Mouse (Mus musculus): ENCODE measurements at regions not wholly inside any gene's neighbourhood (a gene's known extent, or its start where the extent isn't known, plus 50 kb on each side); places are given as distances from the start of the nearest gene placed in this dataset.
"Not testable (repeated sequence)": the region's sequence is repeated elsewhere in the genome, so short reads cannot be mapped to it uniquely, and the experiment has no call there.

DNA sequence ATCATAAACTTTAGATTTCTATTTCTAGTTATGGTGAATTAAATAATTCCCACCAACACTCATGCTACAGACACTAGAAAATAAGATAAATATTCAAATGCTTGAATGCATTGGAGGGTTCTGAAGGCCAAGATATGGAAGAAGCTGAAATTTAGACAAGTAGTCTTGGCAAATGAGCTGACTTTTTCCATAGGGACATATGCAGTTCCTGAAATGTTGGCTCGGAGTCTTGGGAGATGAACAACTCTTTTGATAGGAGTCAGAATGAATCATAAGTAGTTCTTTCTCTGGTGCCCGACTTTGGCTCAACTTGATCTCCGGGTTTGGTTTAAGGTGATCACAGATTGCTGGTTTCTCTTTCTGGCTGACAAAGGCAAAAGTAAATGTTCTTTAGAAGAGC lies 574.7 kb upstream of the Mms22l start:
- no peak overlapping the region for H3K4me3 ChIP-seq (replicated peaks; ENCODE audit: low read depth, low read length)
- DNase-seq (no peak), ATAC-seq (ENCODE audit: low FRiP score, low TSS enrichment) (no peak)
- H3K4me2 ChIP-seq (ENCODE audit: low read length), result no peak overlapping the region
- no peak overlapping the region for H3K9ac ChIP-seq (replicated peaks; ENCODE audit: low read length)
- 95% methylated on average over 3 of the region's 3 CpGs for WGBS
- no peaks in the 10 kb centered on the region for H3K4me1 ChIP-seq (ENCODE audit: control insufficient read depth, insufficient read depth, low read length)
- H3K9me3 ChIP-seq (ENCODE audit: control insufficient read depth, low read length), result no peaks in the 10 kb centered on the region
- no peaks in the 10 kb centered on the region for H3K36me3 ChIP-seq (ENCODE audit: control insufficient read depth, insufficient read depth, low read length)
- H3K27ac ChIP-seq (replicated peaks; ENCODE audit: low read depth, low read length), result no peak overlapping the region
- H3K27me3 ChIP-seq (ENCODE audit: control insufficient read depth, insufficient read depth, low read length), result no peaks in the 10 kb centered on the region

DNA sequence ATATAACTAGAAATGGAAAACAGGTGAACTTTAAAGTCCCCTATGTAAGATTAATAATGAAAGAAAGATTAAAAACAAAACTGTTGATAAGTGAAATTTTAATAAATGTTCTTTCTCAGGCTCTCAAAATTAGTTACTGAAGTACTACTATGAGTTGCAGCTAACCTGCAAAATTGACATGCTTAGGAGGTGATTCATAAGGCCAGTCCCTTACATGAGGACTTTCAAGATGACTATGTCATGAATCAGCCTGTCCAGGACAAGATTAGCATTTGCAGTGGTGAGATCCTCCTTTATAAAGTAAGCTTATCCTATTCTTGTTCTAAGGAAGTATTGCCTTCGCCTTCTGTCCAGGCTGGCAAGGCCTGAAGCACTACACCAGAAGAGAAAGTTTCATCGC lies 542.1 kb upstream of the Mms22l start:
- Histone ChIP-seq H3K4me3 (replicated peaks; ENCODE audit: low read depth, low read length) (no peak overlapping the region), H3K36me3 (ENCODE audit: control insufficient read depth, insufficient read depth, low read length) (no peaks in the 10 kb centered on the region), H3K9ac (replicated peaks; ENCODE audit: low read length) (no peak overlapping the region), H3K4me2 (ENCODE audit: low read length) (no peak overlapping the region), H3K27me3 (ENCODE audit: control insufficient read depth, insufficient read depth, low read length) (no peaks in the 10 kb centered on the region), H3K27ac (replicated peaks; ENCODE audit: low read depth, low read length) (no peak overlapping the region), H3K4me1 (ENCODE audit: control insufficient read depth, insufficient read depth, low read length) (no peaks in the 10 kb centered on the region), H3K9me3 (ENCODE audit: control insufficient read depth, low read length) (no peaks in the 10 kb centered on the region)
- 95% methylated on average over 2 of the region's 2 CpGs for WGBS
- DNase-seq, result no peak
- no peak for ATAC-seq (ENCODE audit: low FRiP score, low TSS enrichment)

DNA sequence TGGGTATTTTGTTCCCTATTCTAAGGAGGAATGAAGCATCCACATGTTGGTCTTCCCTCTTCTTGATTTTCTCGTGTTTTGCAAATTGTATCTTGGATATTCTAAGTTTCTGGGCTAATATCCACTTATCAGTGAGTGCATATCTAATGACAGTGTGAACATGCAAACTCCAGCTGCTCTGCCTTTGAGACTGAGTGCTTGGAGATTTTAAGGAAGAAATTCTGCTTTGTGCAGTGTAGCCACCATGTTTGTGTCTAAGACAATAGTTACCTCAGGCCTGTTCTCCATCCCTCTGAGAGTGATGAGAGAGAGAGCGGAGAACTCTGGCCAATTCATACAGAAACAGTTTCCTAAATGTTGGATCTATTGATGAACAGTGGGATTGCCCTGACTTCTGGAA lies 514.1 kb upstream of the Mms22l start:
- H3K4me3 ChIP-seq (replicated peaks; ENCODE audit: low read depth, low read length); H3K36me3 ChIP-seq (ENCODE audit: control insufficient read depth, insufficient read depth, low read length); H3K27me3 ChIP-seq (ENCODE audit: control insufficient read depth, insufficient read depth, low read length); DNase-seq; ATAC-seq (ENCODE audit: low FRiP score, low TSS enrichment); H3K9ac ChIP-seq (replicated peaks; ENCODE audit: low read length); H3K4me2 ChIP-seq (ENCODE audit: low read length); H3K9me3 ChIP-seq (ENCODE audit: control insufficient read depth, low read length): not testable (repeated sequence)
- Histone ChIP-seq H3K27ac (replicated peaks; ENCODE audit: low read depth, low read length) (peak overlapping the region; percentile 95), H3K4me1 (ENCODE audit: control insufficient read depth, insufficient read depth, low read length) (peaks cover 19% of the 10 kb centered on the region)
- 56% methylated on average over 2 of the region's 2 CpGs for WGBS

DNA sequence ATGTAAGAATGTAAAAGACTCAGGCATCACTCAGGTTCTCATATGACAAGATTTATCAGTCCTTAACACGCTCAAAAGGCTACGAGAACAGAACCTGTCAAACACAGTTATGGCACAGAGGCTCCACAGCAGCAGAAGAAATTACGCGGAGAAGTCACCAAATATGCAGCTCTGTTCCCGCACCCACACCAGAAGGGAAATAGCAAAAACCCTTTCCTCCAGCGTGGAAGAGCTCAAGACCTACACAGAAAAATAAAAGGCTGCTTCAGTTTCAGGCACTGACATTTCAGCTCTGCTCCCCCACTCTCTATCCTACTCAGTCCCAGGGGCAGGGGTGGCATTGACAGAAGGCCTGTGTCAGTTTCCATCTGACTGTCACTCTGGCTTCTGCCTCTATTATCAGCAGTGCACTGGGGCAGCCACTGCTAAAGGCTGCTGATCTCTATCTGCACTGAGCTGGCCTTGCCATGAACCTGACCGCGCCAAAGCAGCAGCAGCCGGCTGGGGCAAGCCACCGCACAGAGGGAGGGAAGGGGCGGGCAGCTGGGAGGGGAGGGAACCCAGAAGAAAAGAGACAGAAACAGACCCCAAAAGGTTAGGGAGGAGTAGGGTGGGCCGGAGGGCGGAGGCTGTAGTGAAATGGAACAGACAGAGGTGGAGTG lies 513.3 kb upstream of the Mms22l start:
- 3% methylated on average over 13 of the region's 13 CpGs for WGBS
- Histone ChIP-seq H3K4me3 (replicated peaks; ENCODE audit: low read depth, low read length) (peak overlapping the region; percentile 10; the same call in 1 of the 2 replicates), H3K9me3 (ENCODE audit: control insufficient read depth, low read length) (no peaks in the 10 kb centered on the region), H3K36me3 (ENCODE audit: control insufficient read depth, insufficient read depth, low read length) (no peaks in the 10 kb centered on the region), H3K4me2 (ENCODE audit: low read length) (peak overlapping the region; percentile 50), H3K27me3 (ENCODE audit: control insufficient read depth, insufficient read depth, low read length) (no peaks in the 10 kb centered on the region), H3K9ac (replicated peaks; ENCODE audit: low read length) (peak overlapping the region; percentile 50), H3K27ac (replicated peaks; ENCODE audit: low read depth, low read length) (peak overlapping the region; percentile 95), H3K4me1 (ENCODE audit: control insufficient read depth, insufficient read depth, low read length) (peaks cover 19% of the 10 kb centered on the region)
- ATAC-seq (ENCODE audit: low FRiP score, low TSS enrichment), result peak; percentile 95
- DNase-seq, result peak; percentile 84

DNA sequence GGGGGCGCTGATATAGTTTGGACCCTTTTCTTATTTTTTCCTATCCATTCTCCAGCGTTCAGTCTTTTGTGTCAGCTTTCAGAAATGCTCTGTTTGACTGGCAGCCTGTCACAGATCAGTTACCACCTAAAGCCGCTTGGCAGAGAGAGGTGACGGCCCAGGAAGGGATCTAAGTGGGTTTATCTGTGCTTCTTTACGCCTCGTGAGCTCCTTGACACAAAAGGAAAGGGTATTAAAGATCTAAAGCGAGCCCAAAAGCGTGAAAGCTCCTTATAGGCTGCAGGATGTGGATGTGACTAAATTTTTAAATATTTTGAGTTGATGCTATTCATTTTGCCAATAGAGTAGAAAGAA lies 512.8 kb upstream of the Mms22l start:
- Histone ChIP-seq H3K4me1 (ENCODE audit: control insufficient read depth, insufficient read depth, low read length) (peaks cover 19% of the 10 kb centered on the region), H3K4me3 (replicated peaks; ENCODE audit: low read depth, low read length) (peak overlapping the region; percentile 10; the same call in 1 of the 2 replicates), H3K27ac (replicated peaks; ENCODE audit: low read depth, low read length) (peak overlapping the region; percentile 95), H3K27me3 (ENCODE audit: control insufficient read depth, insufficient read depth, low read length) (no peaks in the 10 kb centered on the region), H3K36me3 (ENCODE audit: control insufficient read depth, insufficient read depth, low read length) (no peaks in the 10 kb centered on the region), H3K4me2 (ENCODE audit: low read length) (peak overlapping the region; percentile 50), H3K9ac (replicated peaks; ENCODE audit: low read length) (peak overlapping the region; percentile 50), H3K9me3 (ENCODE audit: control insufficient read depth, low read length) (no peaks in the 10 kb centered on the region)
- DNase-seq (no peak), ATAC-seq (ENCODE audit: low FRiP score, low TSS enrichment) (peak; percentile 90)
- WGBS, result 2% methylated on average over 8 of the region's 8 CpGs

DNA sequence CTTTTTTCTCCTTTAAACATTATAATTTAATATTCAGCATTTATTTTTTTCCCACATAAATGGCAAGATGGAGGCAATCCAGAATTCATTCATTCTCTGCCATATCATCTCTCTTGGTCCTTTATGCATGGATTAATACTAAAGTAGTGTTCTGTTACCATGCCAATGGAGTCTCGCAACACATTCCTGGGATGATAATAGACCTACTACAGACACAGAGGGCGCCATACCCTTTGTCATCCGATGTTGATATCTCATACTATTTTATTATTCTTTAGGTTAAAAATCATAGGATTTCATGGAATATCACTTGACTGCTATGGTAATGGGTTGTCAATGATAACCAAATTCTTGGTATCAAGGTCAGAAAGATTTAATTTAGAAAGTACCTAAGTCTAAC lies 512.2 kb upstream of the Mms22l start:
- Histone ChIP-seq H3K9me3 (ENCODE audit: control insufficient read depth, low read length) (no peaks in the 10 kb centered on the region), H3K27ac (replicated peaks; ENCODE audit: low read depth, low read length) (peak overlapping the region; percentile 71), H3K36me3 (ENCODE audit: control insufficient read depth, insufficient read depth, low read length) (no peaks in the 10 kb centered on the region), H3K4me3 (replicated peaks; ENCODE audit: low read depth, low read length) (no peak overlapping the region), H3K4me1 (ENCODE audit: control insufficient read depth, insufficient read depth, low read length) (peaks cover 19% of the 10 kb centered on the region), H3K4me2 (ENCODE audit: low read length) (no peak overlapping the region), H3K9ac (replicated peaks; ENCODE audit: low read length) (no peak overlapping the region), H3K27me3 (ENCODE audit: control insufficient read depth, insufficient read depth, low read length) (no peaks in the 10 kb centered on the region)
- ATAC-seq (ENCODE audit: low FRiP score, low TSS enrichment) (peak; percentile 47; the same call in 1 of the 2 replicates), DNase-seq (peak; percentile 67)
- WGBS, result 10% methylated on average over 3 of the region's 3 CpGs

DNA sequence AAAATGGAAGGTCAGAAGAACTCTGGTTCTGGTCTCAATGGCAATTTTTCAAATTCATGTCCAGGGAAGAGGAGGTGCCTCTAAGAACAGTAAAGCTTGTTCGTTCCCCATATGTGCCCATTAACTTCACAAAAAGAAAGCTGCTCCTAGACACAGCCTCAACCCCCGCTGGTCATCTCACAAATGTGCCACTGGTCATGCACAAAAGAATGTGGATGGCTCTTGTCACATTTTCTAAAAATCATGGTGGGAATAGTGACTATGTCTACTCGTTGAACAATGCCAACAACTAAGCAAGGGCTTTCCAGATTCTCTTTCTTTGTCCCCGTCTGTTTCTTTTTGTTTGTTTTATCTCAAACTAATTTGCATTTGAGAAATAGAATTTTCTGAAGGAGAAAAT lies 510.3 kb upstream of the Mms22l start:
- no peak overlapping the region for H3K9ac ChIP-seq (replicated peaks; ENCODE audit: low read length)
- H3K27ac ChIP-seq (replicated peaks; ENCODE audit: low read depth, low read length), result no peak overlapping the region
- DNase-seq (no peak), ATAC-seq (ENCODE audit: low FRiP score, low TSS enrichment) (no peak)
- H3K4me1 ChIP-seq (ENCODE audit: control insufficient read depth, insufficient read depth, low read length), result peaks cover 19% of the 10 kb centered on the region
- no peaks in the 10 kb centered on the region for H3K9me3 ChIP-seq (ENCODE audit: control insufficient read depth, low read length)
- H3K4me3 ChIP-seq (replicated peaks; ENCODE audit: low read depth, low read length), result no peak overlapping the region
- no peaks in the 10 kb centered on the region for H3K27me3 ChIP-seq (ENCODE audit: control insufficient read depth, insufficient read depth, low read length)
- no peaks in the 10 kb centered on the region for H3K36me3 ChIP-seq (ENCODE audit: control insufficient read depth, insufficient read depth, low read length)
- no peak overlapping the region for H3K4me2 ChIP-seq (ENCODE audit: low read length)
- WGBS, result 18% methylated on average over 4 of the region's 4 CpGs

DNA sequence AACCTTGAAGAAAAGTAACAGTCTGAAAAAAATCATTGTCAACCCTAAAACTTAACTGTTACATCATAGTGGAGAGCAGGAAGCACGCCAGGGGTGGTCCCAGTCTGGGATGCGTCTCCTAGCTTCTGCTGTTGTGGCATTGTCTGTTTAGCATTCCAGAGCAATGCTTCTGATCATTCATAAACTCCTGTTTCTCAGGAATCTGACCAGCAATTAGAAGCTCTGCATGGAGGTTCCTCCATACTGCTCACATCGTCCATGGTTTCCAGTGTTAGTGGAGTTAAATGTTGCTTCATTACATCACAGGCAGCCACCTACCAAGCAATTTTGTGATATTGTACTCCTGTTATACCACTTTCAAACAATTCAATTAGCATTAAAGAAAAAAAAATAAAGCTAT lies 502.4 kb upstream of the Mms22l start:
- no peak overlapping the region for H3K9ac ChIP-seq (replicated peaks; ENCODE audit: low read length)
- WGBS, result 18% methylated on average over 3 of the region's 3 CpGs
- H3K9me3 ChIP-seq (ENCODE audit: control insufficient read depth, low read length), result no peaks in the 10 kb centered on the region
- H3K27ac ChIP-seq (replicated peaks; ENCODE audit: low read depth, low read length), result peak overlapping the region; percentile 68
- H3K36me3 ChIP-seq (ENCODE audit: control insufficient read depth, insufficient read depth, low read length), result no peaks in the 10 kb centered on the region
- DNase-seq (peak; percentile 32), ATAC-seq (ENCODE audit: low FRiP score, low TSS enrichment) (peak; percentile 46; the same call in 1 of the 2 replicates)
- H3K4me2 ChIP-seq (ENCODE audit: low read length), result no peak overlapping the region
- H3K4me1 ChIP-seq (ENCODE audit: control insufficient read depth, insufficient read depth, low read length), result peaks cover 9% of the 10 kb centered on the region; the same call in 1 of the 2 replicates
- H3K4me3 ChIP-seq (replicated peaks; ENCODE audit: low read depth, low read length), result no peak overlapping the region
- no peaks in the 10 kb centered on the region for H3K27me3 ChIP-seq (ENCODE audit: control insufficient read depth, insufficient read depth, low read length)

DNA sequence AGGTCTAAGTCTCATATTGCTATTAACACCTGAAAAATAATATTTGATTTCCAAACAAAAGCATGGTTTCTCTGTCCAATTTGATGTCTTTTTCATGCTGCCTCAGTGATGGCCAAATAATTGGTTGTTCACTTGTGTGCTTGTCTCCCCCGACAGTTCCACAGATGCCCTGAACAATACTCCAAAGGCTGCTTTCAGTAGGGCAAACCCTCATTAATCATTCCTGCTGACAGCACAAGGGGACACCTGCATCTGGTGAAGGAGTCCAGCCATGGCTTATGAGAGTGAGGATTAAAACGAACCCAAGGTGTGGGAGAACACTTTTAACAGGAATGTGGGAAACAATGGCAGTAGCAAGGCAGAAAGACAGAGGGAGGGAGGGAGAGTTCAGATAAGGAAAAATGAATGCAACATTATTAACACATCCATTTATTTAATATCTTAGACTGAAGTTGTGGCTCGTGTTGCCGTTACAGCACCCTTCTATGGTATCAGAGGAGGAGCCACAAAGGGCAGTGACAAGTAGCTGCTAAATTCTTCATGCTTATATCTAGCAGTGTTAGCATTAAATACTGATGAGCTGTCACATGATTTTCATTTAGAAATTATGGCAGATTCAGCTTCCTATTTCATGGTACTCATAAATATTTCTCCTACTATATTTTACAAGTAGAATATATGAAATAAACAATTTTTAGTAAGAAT lies 501.8 kb upstream of the Mms22l start:
- ATAC-seq (ENCODE audit: low FRiP score, low TSS enrichment) (peak; percentile 70; the same call in 1 of the 2 replicates), DNase-seq (peak; percentile 35)
- H3K9ac ChIP-seq (replicated peaks; ENCODE audit: low read length), result no peak overlapping the region
- no peak overlapping the region for H3K4me3 ChIP-seq (replicated peaks; ENCODE audit: low read depth, low read length)
- 3% methylated on average over 4 of the region's 4 CpGs for WGBS
- no peaks in the 10 kb centered on the region for H3K9me3 ChIP-seq (ENCODE audit: control insufficient read depth, low read length)
- no peaks in the 10 kb centered on the region for H3K27me3 ChIP-seq (ENCODE audit: control insufficient read depth, insufficient read depth, low read length)
- peak overlapping the region; percentile 68 for H3K27ac ChIP-seq (replicated peaks; ENCODE audit: low read depth, low read length)
- 0 out of 2 replicates have a peak overlapping the region, but pooled peaks have one; percentile 24 for H3K4me2 ChIP-seq (ENCODE audit: low read length)
- H3K36me3 ChIP-seq (ENCODE audit: control insufficient read depth, insufficient read depth, low read length), result no peaks in the 10 kb centered on the region
- H3K4me1 ChIP-seq (ENCODE audit: control insufficient read depth, insufficient read depth, low read length), result peaks cover 9% of the 10 kb centered on the region; the same call in 1 of the 2 replicates
